In genomic region chr2:132613581-132614188, GRCm38 (mm10) we compare ENCODE assay signal across 11 mouse cellular contexts. TPM values are rescaled to one million over a fixed set of nuclear protein-coding genes. Genes with fewer than 3 reads are reported as not detected.
DNase-seq lines count a peak whose midpoint lies in the region; ATAC-seq and TF ChIP-seq lines count a peak whose summit lies in the region.
"Had no signal": no experiment of that assay in that cellular context is flagged by ENCODE, and none has a peak within 500 bp of the region (broad histone marks: within the 10 kb centered on the region; RNA-seq: fewer than 3 reads in every experiment).

No protein-coding gene starts in this region.

- no peaks in the 10 kb centered on the region for H3K36me3 ChIP-seq in heart, postnatal 0 days (replicated peaks; ENCODE audit: control insufficient read depth, insufficient read depth, low read length)
- no peaks in the 10 kb centered on the region for H3K36me3 ChIP-seq in heart, adult 2 months (ENCODE audit: control insufficient read depth, insufficient read depth, low read length)
- H3K36me3 ChIP-seq in C2C12 (ENCODE audit: control insufficient read depth, insufficient read depth) = no peaks in the 10 kb centered on the region
- no peaks in the 10 kb centered on the region for H3K36me3 ChIP-seq in midbrain, embryonic 13.5 days
- H3K36me3 ChIP-seq: hindbrain, embryonic 10.5 days; midbrain, embryonic 12.5 days had no signal

- no peaks in the 10 kb centered on the region for H3K79me3 ChIP-seq in C2C12 (ENCODE audit: low read depth)

- no peaks in the 10 kb centered on the region for H3K4me1 ChIP-seq in heart, postnatal 0 days (ENCODE audit: control insufficient read depth, insufficient read depth)
- H3K4me1 ChIP-seq in heart, adult 2 months (ENCODE audit: control insufficient read depth, insufficient read depth, low read length) = peaks cover 1% of the 10 kb centered on the region; the same call in 1 of the 2 replicates
- no peaks in the 10 kb centered on the region for H3K4me1 ChIP-seq in midbrain, embryonic 13.5 days (replicated peaks)
- H3K4me1 ChIP-seq: hindbrain, embryonic 10.5 days; midbrain, embryonic 12.5 days had no signal

- no peak for TF ChIP-seq CTCF in heart, postnatal 0 days (IDR thresholded peaks at IDR 0.05; ENCODE audit: low read depth)
- TF ChIP-seq CTCF in heart, adult 2 months (IDR thresholded peaks at IDR 0.05) = no peak
- no peak for TF ChIP-seq CTCF in C2C12 (IDR thresholded peaks at IDR 0.05; ENCODE audit: control insufficient read depth, insufficient read depth, insufficient read length)

- no peak for ATAC-seq in heart, postnatal 0 days (ENCODE audit: insufficient read depth, low read depth)
- peak; percentile 40 for ATAC-seq in megakaryocyte, adult 5-6 weeks (ENCODE audit: poor library complexity, severe bottlenecking)
- no peak for ATAC-seq in midbrain, embryonic 13.5 days

- no peak overlapping the region for H3K9ac ChIP-seq in heart, postnatal 0 days (replicated peaks; ENCODE audit: low read depth, low read length)
- no peak overlapping the region for H3K9ac ChIP-seq in heart, adult 2 months (ENCODE audit: low read depth, low read length)
- H3K9ac ChIP-seq in midbrain, embryonic 13.5 days (replicated peaks) = no peak overlapping the region
- H3K9ac ChIP-seq: midbrain, embryonic 12.5 days had no signal

- TF ChIP-seq POLR2A in heart, adult 2 months (IDR thresholded peaks at IDR 0.05; ENCODE audit: insufficient read depth, low read depth, low read length) = no peak

- H3K79me2 ChIP-seq in heart, adult 2 months (replicated peaks; ENCODE audit: control insufficient read depth, insufficient read depth, low read length) = no peaks in the 10 kb centered on the region
- no peaks in the 10 kb centered on the region for H3K79me2 ChIP-seq in C2C12 (ENCODE audit: control insufficient read depth, insufficient read depth)

- DNase-seq in heart, postnatal 0 days (ENCODE audit: low spot score) = peak; percentile 28
- DNase-seq in heart, adult 2 months = no peak
- peak; percentile 12 for DNase-seq in c-Kit-positive CD71-positive TER-119-positive erythroid progenitor cells, embryonic 14.5 days (ENCODE audit: low spot score)
- no peak for DNase-seq in thymus, postnatal 25 days
- no peak for DNase-seq in B cell, adult 2 months
- DNase-seq: cerebellum, adult 11 months had no signal

- no peak overlapping the region for H3K27ac ChIP-seq in heart, postnatal 0 days (ENCODE audit: low read depth)
- H3K27ac ChIP-seq in heart, adult 2 months = no peak overlapping the region
- no peak overlapping the region for H3K27ac ChIP-seq in midbrain, embryonic 13.5 days
- H3K27ac ChIP-seq: hindbrain, embryonic 10.5 days; midbrain, embryonic 12.5 days had no signal

- no peaks in the 10 kb centered on the region for H3K9me3 ChIP-seq in heart, postnatal 0 days (replicated peaks; ENCODE audit: control insufficient read depth, low read length)
- H3K9me3 ChIP-seq in midbrain, embryonic 13.5 days = no peaks in the 10 kb centered on the region
- H3K9me3 ChIP-seq: midbrain, embryonic 12.5 days had no signal

- H3K27me3 ChIP-seq in heart, postnatal 0 days (ENCODE audit: control insufficient read depth, insufficient read depth, low read length) = no peaks in the 10 kb centered on the region
- no peaks in the 10 kb centered on the region for H3K27me3 ChIP-seq in heart, adult 2 months (ENCODE audit: control insufficient read depth, insufficient read depth, low read length)
- H3K27me3 ChIP-seq in C2C12 (ENCODE audit: control insufficient read depth, insufficient read depth, insufficient read length) = no peaks in the 10 kb centered on the region
- no peaks in the 10 kb centered on the region for H3K27me3 ChIP-seq in midbrain, embryonic 13.5 days
- H3K27me3 ChIP-seq: midbrain, embryonic 12.5 days had no signal

- H3K4me3 ChIP-seq in heart, postnatal 0 days (ENCODE audit: low read depth, low read length) = no peak overlapping the region
- no peak overlapping the region for H3K4me3 ChIP-seq in heart, adult 2 months
- H3K4me3 ChIP-seq in C2C12 (ENCODE audit: insufficient read depth, poor library complexity, severe bottlenecking) = no peak overlapping the region
- no peak overlapping the region for H3K4me3 ChIP-seq in midbrain, embryonic 13.5 days (replicated peaks)
- H3K4me3 ChIP-seq: hindbrain, embryonic 10.5 days; midbrain, embryonic 12.5 days had no signal

- no peak overlapping the region for H3ac ChIP-seq in C2C12 (ENCODE audit: control insufficient read depth, insufficient read length, low read depth)

- intact Hi-C loops in heart, adult 2 months (cut with DNase I) = no loop called here

- 38% methylated on average over 5 of the region's 5 CpGs for WGBS in heart, postnatal 0 days
- 25% methylated on average over 5 of the region's 5 CpGs for whole genome bisulfite sequencing in heart, adult 2 months
- 89% methylated on average over 5 of the region's 5 CpGs for WGBS in midbrain, embryonic 13.5 days

- TF ChIP-seq EP300 in heart, postnatal 0 days (IDR thresholded peaks at IDR 0.05; ENCODE audit: low read depth) = no peak
- TF ChIP-seq EP300 in heart, adult 2 months (IDR thresholded peaks at IDR 0.05; ENCODE audit: insufficient read depth, low read depth, low read length) = no peak

- no peak overlapping the region for H3K4me2 ChIP-seq in heart, postnatal 0 days (ENCODE audit: low read depth, low read length)
- H3K4me2 ChIP-seq in midbrain, embryonic 13.5 days (replicated peaks) = no peak overlapping the region
- H3K4me2 ChIP-seq: midbrain, embryonic 12.5 days had no signal

TF ChIP-seq in C2C12, 6 proteins besides CTCF, POLR2A, EP300 and RAD21:
- TF ChIP-seq MAX (IDR thresholded peaks at IDR 0.05) (no peak), USF1 (IDR thresholded peaks at IDR 0.05; ENCODE audit: low read depth) (no peak), MYOD1 (IDR thresholded peaks at IDR 0.05; ENCODE audit: control insufficient read depth, insufficient read length, low read depth) (peak; percentile 80), FOSL1 (IDR thresholded peaks at IDR 0.05; ENCODE audit: insufficient read depth, low read length, poor library complexity, severe bottlenecking) (peak; percentile 88), MYOG (IDR thresholded peaks at IDR 0.05; ENCODE audit: control insufficient read depth, extremely low read depth, insufficient read length) (no peak), CEBPB (IDR thresholded peaks at IDR 0.05; ENCODE audit: low read depth) (no peak)

RNA-seq across cellular contexts. Expression of gene Gpcpd1, which starts 26.2 kb away (rescaled TPM):
- total RNA-seq in heart, postnatal 0 days (2014; rRNA removed; ENCODE audit: low replicate concordance) = 26.4 and 37.5 TPM in 2 replicates
- polyA plus RNA-seq in heart, postnatal 0 days (2015; fragmentation: Nextera tagmentation; extraction: Ambion mirVana) = 60.5 and 67.9 TPM in 2 replicates
- total RNA-seq in heart, adult 2 months (2021) = 100 to 1,000 TPM; 135 to 224 TPM
- 37.5 and 76.6 TPM in 2 replicates for polyA plus RNA-seq in heart, adult 2 months (2012; rRNA removed)
- 2.4 TPM for polyA plus RNA-seq in C2C12 (2012; fragmentation: generic; extraction: Trizol)
- 55.9 and 57.3 TPM in 2 replicates for total RNA-seq in megakaryocyte, adult 5-6 weeks (2015)
- total RNA-seq in megakaryocyte, adult 5-6 weeks (2017) = 49.6 and 52.2 TPM in 2 replicates
- polyA plus RNA-seq in midbrain, embryonic 13.5 days (2015; fragmentation: Nextera tagmentation; extraction: Ambion mirVana) = 80.9 and 103 TPM in 2 replicates

Comparison
In these comparisons a context has a peak if more than half of its experiments do, and no peak if none do; other contexts are left out.
1. DNase-seq: peak in heart, postnatal 0 days (single experiment) and c-Kit-positive CD71-positive TER-119-positive erythroid progenitor cells, embryonic 14.5 days (single experiment); none in heart, adult 2 months (0 of 2), thymus, postnatal 25 days (single experiment) and B cell, adult 2 months (0 of 2).
2. RNA of gene Gpcpd1, which starts 26.2 kb away (polyA plus RNA-seq): 80.9 to 103 TPM in midbrain, embryonic 13.5 days, 60.5 to 67.9 TPM in heart, postnatal 0 days and 37.5 to 76.6 TPM in heart, adult 2 months; 2.4 TPM in C2C12 (single experiment); every median in the first group is over 10 times any median in the second.